Mouse (Mus musculus) liver, embryonic 16.5 days (tissue): ENCODE data around the gene Fgf13. TPM values are rescaled to one million over a fixed set of nuclear protein-coding genes. Genes with fewer than 3 reads are reported as not detected.

Experiments used
- ATAC-seq: fragments of 200-750 bp; cut with Nextera tagmentation; 2 replicates; pipeline ENCODE4 v1.8.0; 2017; ENCODE audit warnings: low read depth, mild to moderate bottlenecking, moderate number of reproducible peaks, moderate library complexity
- H3K27ac ChIP-seq: fragments of 300-500 bp; sonication (generic); 2 replicates; pipeline ENCODE4 v1.5.1; 2014; ENCODE audit warnings: mild to moderate bottlenecking, low read length
- H3K27me3 ChIP-seq: fragments of 300-500 bp; sonication (generic); 2 replicates; pipeline ENCODE4 v1.6.1; 2014; ENCODE audit warnings: low read depth, low read length, mixed read lengths; ENCODE audit not compliant: control insufficient read depth, insufficient read depth
- H3K36me3 ChIP-seq: fragments of 300-500 bp; sonication (generic); 2 replicates; pipeline ENCODE4 v1.6.1; 2014; ENCODE audit warnings: mild to moderate bottlenecking; ENCODE audit not compliant: control insufficient read depth, insufficient read depth
- H3K4me1 ChIP-seq: fragments of 300-500 bp; sonication (generic); 2 replicates; pipeline ENCODE4 v1.6.1; 2014; ENCODE audit warnings: low read depth, low read length, mixed read lengths; ENCODE audit not compliant: control insufficient read depth
- H3K4me2 ChIP-seq: fragments of 300-500 bp; sonication (generic); 2 replicates; pipeline ENCODE4 v1.6.1; 2014; ENCODE audit warnings: low read depth, low read length, mixed read lengths
- H3K4me3 ChIP-seq: fragments of 300-500 bp; sonication (generic); 2 replicates; pipeline ENCODE4 v1.5.1; 2014; ENCODE audit warnings: low read depth, mild to moderate bottlenecking, low read length
- H3K9ac ChIP-seq: fragments of 300-500 bp; sonication (generic); 2 replicates; pipeline ENCODE4 v1.6.1; 2014; ENCODE audit warnings: low read depth, low read length
- H3K9me3 ChIP-seq: fragments of 300-500 bp; sonication (generic); replicated peaks from 2 replicates; pipeline ENCODE4 v1.6.1; 2016; ENCODE audit warnings: low read length; ENCODE audit not compliant: control insufficient read depth
- WGBS: fragments of 180-500 bp; shearing (Covaris S2); extraction: QIAGEN DNeasy Blood & Tissue Kit; methylation state at CpG from one replicate; pipeline ENCODE4 v1.1.7; 2014; ENCODE audit not compliant: insufficient replicate concordance; 5-methylcytosine and 5-hydroxymethylcytosine counted together
- polyA plus RNA-seq: library from polyadenylated mRNA; unstranded; fragments of >200 nt; fragmentation: Nextera tagmentation; extraction: Ambion mirVana; gene quantifications from 2 replicates; pipeline ENCODE4 v1.2.1, GENCODE M21; 2015

The Fgf13 gene
- 1.2 and 1.4 TPM in 2 replicates for polyA plus RNA-seq

GRCm38 (mm10) chrX:59567695-59568431 lies at the start of gene Fgf13:
Fgf13 (minus strand) TSS chrX:59568071.
- H3K4me2 ChIP-seq, result peak within 1 kb of the TSS; percentile 48
- no peak within 1 kb of the TSS for H3K27ac ChIP-seq
- peak within 1 kb of the TSS; percentile 38 for H3K4me3 ChIP-seq
- H3K9me3 ChIP-seq, result no peaks in the 10 kb centered on the region
- WGBS, result 16% methylated on average over 41 of the region's 47 CpGs
- H3K36me3 ChIP-seq, result no peaks in the 10 kb centered on the region
- peaks cover 31% of the 10 kb centered on the region for H3K27me3 ChIP-seq
- no peaks in the 10 kb centered on the region for H3K4me1 ChIP-seq
- ATAC-seq, result no peak
- no peak within 1 kb of the TSS for H3K9ac ChIP-seq

- Histone ChIP-seq H3K4me2 (no peak overlapping the region), H3K9ac (no peak overlapping the region), H3K4me3 (no peak overlapping the region), H3K9me3 (no peaks in the 10 kb centered on the region), H3K27me3 (no peaks in the 10 kb centered on the region), H3K4me1 (no peaks in the 10 kb centered on the region), H3K36me3 (no peaks in the 10 kb centered on the region), H3K27ac (no peak overlapping the region)
- 29% methylated on average over 1 of the region's 1 CpGs for WGBS
- ATAC-seq, result no peak
Observed at GRCm38 (mm10) chrX:59606535-59606934, 38.7 kb upstream of the Fgf13 start.

- H3K4me2 ChIP-seq, result no peak overlapping the region
Observed at GRCm38 (mm10) chrX:59589050-59589449, 21.2 kb upstream of the Fgf13 start.

GRCm38 (mm10) chrX:59585508-59586186 lies 17.8 kb upstream of the Fgf13 start:
- H3K4me2 ChIP-seq, result no peak overlapping the region
- no peaks in the 10 kb centered on the region for H3K27me3 ChIP-seq
- no peaks in the 10 kb centered on the region for H3K4me1 ChIP-seq
- no peak for ATAC-seq
- H3K27ac ChIP-seq, result no peak overlapping the region
- no peak overlapping the region for H3K4me3 ChIP-seq
- H3K9ac ChIP-seq, result no peak overlapping the region
- H3K36me3 ChIP-seq, result no peaks in the 10 kb centered on the region
- no peaks in the 10 kb centered on the region for H3K9me3 ChIP-seq
- WGBS, result 62% methylated on average over 11 of the region's 11 CpGs

More at GRCm38 (mm10) chrX:59589050-59589449, 21.2 kb upstream of the Fgf13 start:
- no peaks in the 10 kb centered on the region for H3K9me3 ChIP-seq
- no peak overlapping the region for H3K4me3 ChIP-seq
- H3K27me3 ChIP-seq, result no peaks in the 10 kb centered on the region
- H3K27ac ChIP-seq, result no peak overlapping the region
- no peaks in the 10 kb centered on the region for H3K36me3 ChIP-seq
- no peaks in the 10 kb centered on the region for H3K4me1 ChIP-seq
- H3K9ac ChIP-seq, result no peak overlapping the region
- ATAC-seq, result no peak
- 21% methylated on average over 5 of the region's 5 CpGs for WGBS

- no peak overlapping the region for H3K4me2 ChIP-seq
- no peak overlapping the region for H3K9ac ChIP-seq
- H3K4me1 ChIP-seq, result no peaks in the 10 kb centered on the region
- H3K27me3 ChIP-seq, result no peaks in the 10 kb centered on the region
- no peak overlapping the region for H3K27ac ChIP-seq
- no peak for ATAC-seq
- H3K4me3 ChIP-seq, result no peak overlapping the region
- no peaks in the 10 kb centered on the region for H3K36me3 ChIP-seq
- H3K9me3 ChIP-seq, result no peaks in the 10 kb centered on the region
Observed at GRCm38 (mm10) chrX:59584034-59584433, 16.2 kb upstream of the Fgf13 start.

- Histone ChIP-seq H3K36me3 (no peaks in the 10 kb centered on the region), H3K27me3 (peaks cover 31% of the 10 kb centered on the region), H3K9ac (no peak overlapping the region), H3K4me3 (peak overlapping the region; percentile 38), H3K27ac (no peak overlapping the region), H3K4me2 (peak overlapping the region; percentile 48), H3K4me1 (no peaks in the 10 kb centered on the region), H3K9me3 (no peaks in the 10 kb centered on the region)
- ATAC-seq, result no peak
- WGBS, result 18% methylated on average over 49 of the region's 75 CpGs
Observed at GRCm38 (mm10) chrX:59566826-59567694, 811 bp downstream of the Fgf13 start.

- no peak overlapping the region for H3K27ac ChIP-seq
- H3K4me3 ChIP-seq, result no peak overlapping the region
- no peak overlapping the region for H3K4me2 ChIP-seq
- H3K9ac ChIP-seq, result no peak overlapping the region
- no peak for ATAC-seq
- WGBS, result 27% methylated on average over 18 of the region's 18 CpGs
- H3K36me3 ChIP-seq, result no peaks in the 10 kb centered on the region
- H3K4me1 ChIP-seq, result no peaks in the 10 kb centered on the region
- no peaks in the 10 kb centered on the region for H3K9me3 ChIP-seq
- H3K27me3 ChIP-seq, result peaks cover 31% of the 10 kb centered on the region
Observed at GRCm38 (mm10) chrX:59566017-59566679, 1.7 kb downstream of the Fgf13 start.

GRCm38 (mm10) chrX:59547931-59548330 lies 19.9 kb downstream of the Fgf13 start:
- ATAC-seq, result no peak
- H3K4me2 ChIP-seq, result no peak overlapping the region
- no peaks in the 10 kb centered on the region for H3K9me3 ChIP-seq
- H3K4me1 ChIP-seq, result no peaks in the 10 kb centered on the region
- H3K4me3 ChIP-seq, result no peak overlapping the region
- 45% methylated on average over 2 of the region's 2 CpGs for WGBS
- no peak overlapping the region for H3K9ac ChIP-seq
- H3K36me3 ChIP-seq, result no peaks in the 10 kb centered on the region
- no peaks in the 10 kb centered on the region for H3K27me3 ChIP-seq
- H3K27ac ChIP-seq, result no peak overlapping the region
